Mouse (Mus musculus): ENCODE measurements around the gene Crot.
"Not testable (repeated sequence)": the region's sequence is repeated elsewhere in the genome, so short reads cannot be mapped to it uniquely, and the experiment has no call there.

Crot gene

DNA sequence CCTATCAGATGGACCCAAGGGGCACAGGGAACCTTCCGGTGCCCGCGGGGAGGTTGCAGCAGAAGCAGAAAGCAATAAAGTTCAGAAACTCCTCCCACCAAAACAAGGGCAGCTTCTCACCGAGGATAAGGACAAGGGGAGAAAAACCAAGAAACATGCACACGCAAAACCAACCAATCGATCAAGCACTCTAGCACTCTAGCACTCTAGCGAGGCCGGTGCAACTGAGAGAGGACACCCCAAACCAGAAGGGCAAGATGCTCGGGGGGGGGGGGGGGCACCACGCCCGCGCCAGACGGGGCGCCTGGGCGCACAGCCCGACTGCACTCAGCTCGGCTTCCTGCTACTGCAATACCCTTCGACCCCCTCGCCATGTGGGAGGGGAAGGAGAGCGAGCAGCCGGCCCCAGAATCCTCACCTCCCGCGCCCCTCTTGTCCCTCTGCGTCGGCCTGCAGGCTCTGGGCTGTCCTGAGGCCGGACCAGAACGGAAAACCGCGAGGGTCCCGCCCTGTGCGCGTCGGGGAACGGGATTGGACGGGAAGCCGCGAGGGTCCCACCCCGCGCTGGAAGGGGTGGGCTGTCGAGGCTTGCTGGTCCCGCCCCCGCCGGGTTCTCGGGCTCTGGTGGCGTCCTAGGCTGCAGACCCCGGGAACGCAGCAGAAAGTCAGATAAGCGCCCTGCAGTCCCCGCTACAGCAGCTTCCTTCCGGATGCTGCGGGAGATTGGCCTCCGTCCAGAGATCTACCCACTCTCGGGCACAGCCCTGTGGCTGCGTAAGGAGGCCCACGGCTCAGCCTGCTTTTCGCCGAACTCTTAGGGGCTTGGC lies at the start of gene Crot:
Crot (minus strand) TSS at position 639 of the 827 bp plus-strand sequence.
- DNase-seq = peak; percentile 93

DNA sequence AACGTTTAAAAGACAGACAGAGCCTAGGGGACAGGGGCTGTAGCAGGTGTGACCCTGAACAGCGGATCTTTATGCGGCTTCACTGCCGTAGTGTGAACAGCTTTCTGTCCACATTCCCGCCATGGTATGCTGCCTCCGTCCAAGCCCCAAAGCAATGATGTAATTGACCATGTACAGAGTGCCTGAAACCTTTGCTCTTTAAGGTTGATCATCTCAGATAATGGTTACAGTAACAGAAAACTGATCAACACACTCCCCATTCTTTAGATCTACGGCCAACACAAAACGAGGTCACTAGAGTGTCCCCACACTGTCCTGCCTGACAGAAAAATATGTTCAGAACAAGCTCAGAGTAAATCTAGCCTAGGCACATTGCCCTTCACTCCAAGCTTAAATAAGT lies 48.8 kb upstream of the Crot start:
- DNase-seq = no peak

DNA sequence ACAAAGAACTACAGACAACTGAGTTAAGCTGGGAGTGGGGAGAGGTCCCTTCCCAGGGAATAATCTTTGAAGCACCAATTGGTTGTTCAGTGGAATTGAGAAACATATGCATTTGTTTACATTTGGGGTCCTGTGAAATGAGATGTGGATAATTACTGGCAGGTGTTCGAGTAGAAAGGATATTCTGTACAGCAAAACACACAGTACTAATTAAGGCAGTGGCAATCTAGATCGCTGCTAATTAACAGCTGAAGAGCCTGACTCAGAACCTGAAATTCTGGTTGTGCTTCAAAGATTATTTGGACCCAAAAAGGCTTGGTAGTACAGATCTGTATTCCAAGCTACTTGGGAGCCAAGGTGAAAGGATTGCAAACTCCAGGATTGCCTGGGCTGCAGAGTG lies 47.7 kb upstream of the Crot start:
- DNase-seq = no peak

DNA sequence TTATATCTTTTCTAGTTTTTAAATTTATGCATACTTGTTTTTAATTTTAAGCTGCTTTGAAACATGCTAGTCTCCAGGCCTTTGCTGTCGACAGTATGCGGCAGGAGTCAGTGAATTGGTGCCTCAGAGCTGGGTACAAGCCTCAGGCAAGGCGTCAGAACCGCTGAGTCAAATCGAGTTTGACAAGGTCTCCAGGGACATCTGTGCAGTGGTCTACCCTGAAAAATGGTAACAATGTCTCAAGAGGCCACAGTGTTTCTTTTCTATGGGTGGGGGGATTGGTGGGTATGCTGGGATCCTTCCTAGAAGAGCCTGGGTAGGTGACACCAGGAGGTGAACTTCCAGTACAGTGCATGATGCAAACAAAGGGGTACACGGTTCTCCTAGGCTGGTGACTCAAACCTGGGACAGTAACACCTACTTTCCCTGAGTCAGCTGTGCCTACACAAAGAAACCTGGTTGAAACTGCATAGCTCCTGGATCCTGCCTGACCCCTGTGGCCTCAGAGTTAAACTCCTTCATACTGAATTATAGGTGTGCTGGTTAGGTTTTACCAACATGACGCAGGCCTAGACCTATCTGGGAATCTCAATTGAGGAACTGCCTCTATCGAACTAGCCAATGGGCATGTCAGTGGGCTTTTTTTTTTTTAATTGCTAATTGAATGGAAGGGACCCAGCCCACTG lies 46.6 kb upstream of the Crot start:
- no peak for DNase-seq

- DNase-seq = no peak
These were observed 45.7 kb upstream of the Crot start for GRCm38 (mm10) chr5:9042721-9043416.

GRCm38 (mm10) chr5:9040665-9041215 lies 43.6 kb upstream of the Crot start:
- DNase-seq = no peak

DNA sequence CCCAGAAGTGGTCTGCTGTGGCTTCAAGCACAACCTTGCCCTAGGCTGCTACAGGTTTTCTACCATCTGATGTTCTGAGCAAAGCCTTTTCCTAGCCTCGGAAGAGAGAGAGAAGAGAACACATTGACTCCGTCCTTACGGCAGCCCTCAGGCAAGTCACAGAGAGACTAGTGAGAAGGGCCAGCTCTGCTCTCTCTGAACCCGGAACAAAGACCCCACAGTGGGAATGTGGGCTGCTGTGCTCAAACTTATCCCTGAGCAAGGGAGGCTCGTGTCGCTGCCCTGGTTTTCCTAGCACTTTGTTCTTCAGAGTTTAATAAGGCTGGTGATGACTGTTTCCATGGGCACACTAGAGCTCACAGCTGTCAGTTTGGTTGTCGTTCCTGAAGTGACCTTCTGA lies 42.9 kb upstream of the Crot start:
- no peak for DNase-seq

- DNase-seq = no peak
These were observed 40.2 kb upstream of the Crot start for GRCm38 (mm10) chr5:9037292-9037691.

DNA sequence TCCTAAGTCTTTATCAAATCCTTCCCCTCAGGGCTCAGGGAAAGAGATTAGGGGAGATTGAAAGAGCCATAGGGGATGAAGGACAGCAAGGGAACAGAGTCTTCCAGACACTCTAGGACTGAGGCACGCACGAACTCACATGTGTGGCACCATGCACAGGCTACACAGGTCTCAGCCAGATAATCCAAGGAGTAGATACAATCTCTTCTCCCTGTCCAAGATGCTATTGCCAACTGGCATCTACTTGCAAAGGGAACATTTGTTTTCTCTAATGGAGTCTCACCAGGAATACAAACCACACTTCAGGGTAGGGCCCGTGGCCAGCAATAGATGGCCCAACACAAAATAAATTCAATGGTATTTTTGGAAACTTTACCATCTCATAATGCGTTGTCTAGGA lies 38.3 kb upstream of the Crot start:
- no peak for DNase-seq

DNA sequence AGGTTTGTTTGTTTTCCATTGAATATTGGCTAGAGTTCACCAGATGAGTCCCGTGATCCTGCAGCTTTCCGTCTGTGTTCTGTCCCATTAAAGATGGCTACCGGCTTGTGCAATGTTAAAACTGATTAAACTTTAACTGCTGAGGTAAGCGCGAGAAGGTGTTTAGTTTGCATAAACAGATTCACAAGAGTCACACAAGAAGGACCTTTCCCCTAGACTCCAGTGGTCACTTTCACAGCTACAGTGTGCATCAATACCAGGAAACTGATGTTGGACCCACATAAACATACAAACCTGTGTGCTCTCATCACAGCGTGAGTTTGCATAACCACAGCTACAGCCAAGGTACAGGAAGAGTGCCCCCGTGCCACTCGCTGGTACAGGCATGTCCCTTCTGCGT lies 37.4 kb upstream of the Crot start:
- DNase-seq = no peak

DNA sequence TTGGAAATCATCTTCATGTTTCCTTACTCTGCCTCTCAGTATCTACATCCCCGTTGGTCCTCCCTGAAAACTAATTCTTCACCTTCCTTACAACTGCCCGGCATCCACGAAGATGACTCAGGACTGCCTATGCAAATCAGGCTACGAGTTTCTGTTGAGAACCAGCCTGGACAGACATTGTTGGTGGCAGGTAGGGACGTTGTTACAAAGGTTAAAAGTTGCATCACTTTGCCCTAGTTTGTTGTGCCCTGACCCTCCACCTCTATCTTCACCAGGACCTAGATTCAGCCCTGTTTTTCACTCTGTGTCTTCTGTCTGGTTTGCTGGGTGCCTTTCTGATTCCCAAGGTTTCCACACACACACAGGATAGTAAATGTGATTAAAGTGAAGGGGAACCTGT lies 36.7 kb upstream of the Crot start:
- DNase-seq = no peak

GRCm38 (mm10) chr5:9032641-9033040 lies 35.5 kb upstream of the Crot start:
- no peak for DNase-seq

- no peak for DNase-seq
These were observed 35.0 kb upstream of the Crot start for GRCm38 (mm10) chr5:9032101-9032590.

- DNase-seq = no peak
These were observed 31.2 kb upstream of the Crot start for GRCm38 (mm10) chr5:9028266-9028841.

- DNase-seq = no peak
These were observed 18.2 kb upstream of the Crot start for GRCm38 (mm10) chr5:9015352-9015751.

- DNase-seq = no peak
These were observed 17.6 kb upstream of the Crot start for GRCm38 (mm10) chr5:9014774-9015173.

DNA sequence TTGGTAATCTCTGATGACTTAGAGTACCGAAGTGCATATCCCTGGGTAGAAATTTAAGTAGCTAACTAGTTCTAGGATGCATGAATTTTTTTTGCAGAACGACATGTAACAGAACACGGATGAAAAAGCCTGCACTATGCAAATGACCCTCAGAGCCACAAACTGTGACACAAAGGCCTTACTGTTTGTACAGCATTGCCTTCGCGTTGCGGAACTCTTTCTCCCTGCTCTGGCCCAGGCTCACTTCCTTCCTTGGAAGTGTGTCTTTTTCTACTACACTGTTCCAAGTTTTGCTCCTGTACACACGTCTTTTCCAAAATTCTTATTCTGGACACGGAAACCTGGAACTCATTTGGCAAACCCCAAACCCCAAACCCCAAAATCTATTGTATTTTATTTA lies 14.2 kb upstream of the Crot start:
- no peak for DNase-seq

DNA sequence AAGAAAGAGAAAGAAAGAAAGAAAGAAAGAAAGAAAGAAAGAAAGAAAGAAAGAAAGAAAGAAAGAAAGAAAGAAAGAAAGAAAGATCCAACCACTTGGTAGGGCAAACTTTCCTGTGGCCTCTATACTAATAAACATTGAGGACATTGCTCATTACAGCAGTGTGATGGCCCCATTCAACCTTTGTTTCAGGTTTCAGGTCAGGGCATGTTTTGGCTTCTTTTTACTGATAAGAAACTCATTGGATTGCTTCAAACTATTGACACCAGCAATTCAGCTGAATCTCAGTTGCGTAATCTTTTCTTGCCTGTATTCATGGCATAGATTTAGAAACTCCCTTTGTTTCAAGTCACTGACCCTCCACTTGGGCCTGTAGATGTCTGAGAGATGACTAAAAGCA lies 13.0 kb upstream of the Crot start:
- DNase-seq = no peak

- not testable (repeated sequence) for DNase-seq
These were observed 9.5 kb upstream of the Crot start for GRCm38 (mm10) chr5:9006585-9006984.

GRCm38 (mm10) chr5:9000006-9000405 lies 2.9 kb upstream of the Crot start:
- not testable (repeated sequence) for DNase-seq

DNA sequence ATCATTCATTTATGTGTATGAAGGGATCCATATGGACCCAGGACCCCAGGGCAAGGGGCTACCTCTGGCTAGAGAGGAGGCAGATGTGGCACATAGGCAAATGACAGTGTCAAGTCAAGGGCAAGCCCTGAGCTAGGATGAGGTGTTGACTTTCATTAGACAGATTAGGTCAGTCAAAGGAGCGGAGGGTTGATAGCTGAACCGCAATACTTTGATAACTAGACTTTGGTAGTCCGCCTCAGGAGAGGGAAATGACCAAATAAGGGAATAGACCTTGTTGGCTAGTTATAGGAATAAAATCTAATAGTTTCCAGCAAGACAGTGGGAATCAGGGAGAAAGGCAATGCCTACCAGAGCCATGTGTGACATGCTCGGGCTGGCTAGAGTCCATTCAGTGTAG lies 2.0 kb upstream of the Crot start:
- DNase-seq = no peak

- no peak for DNase-seq
These were observed 380 bp upstream of the Crot start for GRCm38 (mm10) chr5:8997513-8997895.
